Comparison of ENCODE assay signal across 18 mouse cellular contexts in the genomic region with DNA sequence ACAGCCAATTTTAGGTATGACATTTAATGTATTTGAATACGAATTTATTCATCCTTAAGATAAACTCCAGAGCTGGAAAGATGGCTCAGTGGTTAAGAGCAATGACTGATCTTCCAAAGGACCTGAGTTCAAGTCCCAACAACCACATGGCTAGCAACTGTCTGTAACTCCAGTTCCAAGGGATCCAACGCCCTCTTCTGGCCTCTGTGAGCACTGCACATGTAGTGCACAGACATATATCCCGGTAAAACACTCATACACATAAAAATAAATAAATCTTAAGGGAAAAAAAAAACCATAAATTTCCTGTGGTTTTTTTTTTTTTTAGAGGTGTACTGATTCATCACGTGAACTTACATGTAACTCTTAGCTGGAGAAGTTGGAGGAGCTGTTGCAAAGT. TPM values are rescaled to one million over a fixed set of nuclear protein-coding genes. Genes with fewer than 3 reads are reported as not detected.
A peak's percentile ranks its signal among the peaks of the same experiment; 100 is the strongest.
DNase-seq lines count a peak whose midpoint lies in the region; ATAC-seq and TF ChIP-seq lines count a peak whose summit lies in the region.
"Had no signal": no experiment of that assay in that cellular context is flagged by ENCODE, and none has a peak within 500 bp of the region (broad histone marks: within the 10 kb centered on the region; RNA-seq: fewer than 3 reads in every experiment).

No protein-coding gene starts in this region.

- intact Hi-C loops in gastrocnemius, adult 2 months (cut with DNase I) = no loop called here

- DNase-seq in gastrocnemius, adult 2 months = no peak
- DNase-seq in gastrocnemius, postnatal 25 days = no peak
- no peak for DNase-seq in liver, embryonic 14.5 days (ENCODE audit: low read depth in 3 of 3, low spot score in 3 of 3)
- DNase-seq in liver = no peak
- no peak for DNase-seq in thymus, postnatal 36 days
- DNase-seq in ovary, postnatal 36 days (ENCODE audit: low spot score) = no peak
- DNase-seq: cerebellum, adult 9-10 months; heart, postnatal 36 days; kidney, adult 11 months; lung, adult 18-20 months had no signal

- no peak overlapping the region for H3K4me3 ChIP-seq in gastrocnemius, adult 2 months
- no peak overlapping the region for H3K4me3 ChIP-seq in liver, embryonic 14.5 days (ENCODE audit: insufficient read depth in 1 of 2, low read depth in 2 of 2, low read length in 2 of 2)
- H3K4me3 ChIP-seq in ES-Bruce4 (ENCODE audit: low read depth, low read length) = no peak overlapping the region
- H3K4me3 ChIP-seq: embryonic facial prominence, embryonic 10.5 days; midbrain, embryonic 10.5 days; stomach, embryonic 15.5 days had no signal

- H3K27ac ChIP-seq in gastrocnemius, adult 2 months = no peak overlapping the region
- no peak overlapping the region for H3K27ac ChIP-seq in liver, embryonic 14.5 days
- H3K27ac ChIP-seq in ES-Bruce4 (ENCODE audit: insufficient read depth, low read length) = no peak overlapping the region
- H3K27ac ChIP-seq: embryonic facial prominence, embryonic 10.5 days; midbrain, embryonic 10.5 days; stomach, embryonic 15.5 days had no signal

- no peak for ATAC-seq in liver, embryonic 14.5 days (ENCODE audit: insufficient read depth)
- ATAC-seq in megakaryocyte progenitor cell, adult 5-6 weeks (replicated peaks; ENCODE audit: poor library complexity) = 0 out of 2 replicates have a peak, but pooled peaks have one; percentile 31
- ATAC-seq: activated CD4-positive, CD25-positive, alpha-beta regulatory T cell, adult 4 months had no signal

- peak; percentile 25; the same call in 1 of the 2 replicates for TF ChIP-seq CTCF in gastrocnemius, adult 2 months (IDR thresholded peaks at IDR 0.05)
- TF ChIP-seq CTCF in liver, embryonic 14.5 days (IDR thresholded peaks at IDR 0.05; ENCODE audit: low read depth) = peak; percentile 32; the same call in 1 of the 2 replicates
- TF ChIP-seq CTCF in ES-Bruce4 (IDR thresholded peaks at IDR 0.05; ENCODE audit: low read depth, low read length) = peak; percentile 13

- no peak for TF ChIP-seq EP300 in liver, embryonic 14.5 days (IDR thresholded peaks at IDR 0.05; ENCODE audit: low read depth)
- no peak for TF ChIP-seq EP300 in ES-Bruce4 (IDR thresholded peaks at IDR 0.05; ENCODE audit: insufficient read depth, low read depth, low read length)

- H3K27me3 ChIP-seq in liver, embryonic 14.5 days (ENCODE audit: control insufficient read depth, insufficient read depth, low read length) = no peaks in the 10 kb centered on the region
- H3K27me3 ChIP-seq in ES-Bruce4 (ENCODE audit: control insufficient read depth, insufficient read depth, low read length, poor library complexity, severe bottlenecking) = no peaks in the 10 kb centered on the region
- H3K27me3 ChIP-seq: stomach, embryonic 15.5 days had no signal

- no peaks in the 10 kb centered on the region for H3K9me3 ChIP-seq in liver, embryonic 14.5 days (ENCODE audit: control insufficient read depth, low read length)
- no peaks in the 10 kb centered on the region for H3K9me3 ChIP-seq in ES-Bruce4 (replicated peaks; ENCODE audit: control insufficient read depth, insufficient read depth, low read length, poor library complexity, severe bottlenecking)
- H3K9me3 ChIP-seq: embryonic facial prominence, embryonic 10.5 days; midbrain, embryonic 10.5 days; stomach, embryonic 15.5 days had no signal

- no peak for TF ChIP-seq POLR2A in ES-Bruce4 (IDR thresholded peaks at IDR 0.05; ENCODE audit: insufficient read depth, low read length)

- H3K36me3 ChIP-seq in liver, embryonic 14.5 days (replicated peaks; ENCODE audit: control insufficient read depth, insufficient read depth, low read depth) = peaks cover 87% of the 10 kb centered on the region
- peaks cover 57% of the 10 kb centered on the region for H3K36me3 ChIP-seq in ES-Bruce4 (ENCODE audit: control insufficient read depth, insufficient read depth, low read length, poor library complexity, severe bottlenecking)

- H3K4me1 ChIP-seq in liver, embryonic 14.5 days (replicated peaks; ENCODE audit: control insufficient read depth in 2 of 2, insufficient read depth in 2 of 2, low read length in 1 of 2) = no peaks in the 10 kb centered on the region
- H3K4me1 ChIP-seq in ES-Bruce4 (ENCODE audit: control insufficient read depth, insufficient read depth, low read length) = no peaks in the 10 kb centered on the region
- H3K4me1 ChIP-seq: embryonic facial prominence, embryonic 10.5 days; midbrain, embryonic 10.5 days; stomach, embryonic 15.5 days had no signal

- 64% methylated on average over 4 of the region's 4 CpGs for WGBS in liver, embryonic 14.5 days (ENCODE audit: insufficient replicate concordance)

- H3K9ac ChIP-seq in liver, embryonic 14.5 days (replicated peaks) = no peak overlapping the region
- H3K9ac ChIP-seq in ES-Bruce4 (ENCODE audit: low read depth, poor library complexity, severe bottlenecking) = no peak overlapping the region
- H3K9ac ChIP-seq: stomach, embryonic 15.5 days had no signal

- H3K4me2 ChIP-seq in liver, embryonic 14.5 days (ENCODE audit: low read depth) = no peak overlapping the region
- H3K4me2 ChIP-seq: stomach, embryonic 15.5 days had no signal

RNA-seq across cellular contexts. Expression of gene Bdkrb1, which starts 34.7 kb away (rescaled TPM):
- under 1 TPM in 1 of 2 experiments, not detected in 1; 0.28 TPM for total RNA-seq in gastrocnemius, adult 2 months (2021)
- not detected for total RNA-seq in gastrocnemius, postnatal 25 days (2021)
- not detected in 2 replicates for polyA plus RNA-seq in liver, embryonic 14.5 days (2012; rRNA removed)
- polyA plus RNA-seq in liver, embryonic 14.5 days (2014; fragmentation: Nextera tagmentation; extraction: Ambion mirVana) = not detected in 2 replicates
- polyA plus RNA-seq in ES-Bruce4 (2011; ENCODE audit: insufficient read depth, insufficient read length, low read depth, missing spikeins) = not detected in 2 replicates
- total RNA-seq in megakaryocyte progenitor cell, adult 5-6 weeks (2015) = not detected in 2 replicates
- not detected in 2 replicates for total RNA-seq in megakaryocyte progenitor cell, adult 5-6 weeks (2017)
- total RNA-seq: heart, adult 8-10 months; heart, postnatal 36 days; left cerebral cortex, postnatal 36 days had no signal
- polyA plus RNA-seq: midbrain, embryonic 10.5 days had no signal

RNA-seq across cellular contexts. Expression of gene Gskip, which starts 47.1 kb away (rescaled TPM):
- total RNA-seq in gastrocnemius, adult 2 months (2021) = 1 to 10 TPM; 4.7 to 6.7 TPM
- 1 to 10 TPM; 3.9 to 6.0 TPM for total RNA-seq in gastrocnemius, postnatal 25 days (2021)
- 4.2 and 5.1 TPM in 2 replicates for polyA plus RNA-seq in liver, embryonic 14.5 days (2012; rRNA removed)
- polyA plus RNA-seq in liver, embryonic 14.5 days (2014; fragmentation: Nextera tagmentation; extraction: Ambion mirVana) = 12.0 and 13.7 TPM in 2 replicates
- polyA plus RNA-seq in ES-Bruce4 (2011; ENCODE audit: insufficient read depth, insufficient read length, low read depth, missing spikeins) = 8.1 and 9.2 TPM in 2 replicates
- total RNA-seq in megakaryocyte progenitor cell, adult 5-6 weeks (2015) = 16.8 and 23.4 TPM in 2 replicates
- 11.7 and 14.6 TPM in 2 replicates for total RNA-seq in megakaryocyte progenitor cell, adult 5-6 weeks (2017)

RNA-seq across cellular contexts. Expression of gene Atg2b, which starts 47.5 kb away (rescaled TPM):
- total RNA-seq in gastrocnemius, adult 2 months (2021) = 10 to 100 TPM; 18.9 to 19.1 TPM
- 10 to 100 TPM; 13.4 to 15.1 TPM for total RNA-seq in gastrocnemius, postnatal 25 days (2021)
- 9.6 and 13.3 TPM in 2 replicates for polyA plus RNA-seq in liver, embryonic 14.5 days (2012; rRNA removed)
- polyA plus RNA-seq in liver, embryonic 14.5 days (2014; fragmentation: Nextera tagmentation; extraction: Ambion mirVana) = 6.6 and 7.1 TPM in 2 replicates
- polyA plus RNA-seq in ES-Bruce4 (2011; ENCODE audit: insufficient read depth, insufficient read length, low read depth, missing spikeins) = 27.4 and 29.9 TPM in 2 replicates
- 24.0 and 34.3 TPM in 2 replicates for total RNA-seq in megakaryocyte progenitor cell, adult 5-6 weeks (2015)
- 20.2 and 27.1 TPM in 2 replicates for total RNA-seq in megakaryocyte progenitor cell, adult 5-6 weeks (2017)
